Mouse (Mus musculus) B cell, adult 62 days (primary cell): ENCODE results near the gene Mrpl45. TPM values are rescaled to one million over a fixed set of nuclear protein-coding genes. Genes with fewer than 3 reads are reported as not detected.

Experiments
- total RNA-seq: library from RNA; stranded (reverse); gene quantifications from 4 replicates; pipeline ENCODE4 v1.2.4, GENCODE M21; 2023

The Mrpl45 gene
- 15.7 to 18.3 TPM (median 16.7 TPM) in 4 replicates for total RNA-seq

GRCm38 (mm10) chr11:97315504-97316503 lies at the start of gene Mrpl45:
Gene Mrpl45, plus strand, starts transcription at chr11:97315716.

GRCm38 (mm10) chr11:97280216-97280861 lies 35.2 kb upstream of the Mrpl45 start, which contains the start of gene Npepps:
Gene Npepps, minus strand, starts transcription at chr11:97280638.

GRCm38 (mm10) chr11:97352027-97352684 lies 36.6 kb downstream of the Mrpl45 start, which contains the start of gene Gpr179:
Gene Gpr179, minus strand, starts transcription at chr11:97352077.

GRCm38 (mm10) chr11:97361948-97362648 lies 46.6 kb downstream of the Mrpl45 start, which contains the start of gene Socs7:
Gene Socs7, plus strand, starts transcription at chr11:97362551.

Other genes with a start within 250 kb of the Mrpl45 start
- gene Tbx21, start 200.4 kb upstream of the Mrpl45 start, total RNA-seq = 2.2 to 3.2 TPM (median 2.8 TPM) in 4 replicates
- 0.43 to 1.5 TPM (median 0.78 TPM) in 4 replicates for gene Tbkbp1, start 164.2 kb upstream of the Mrpl45 start, total RNA-seq
- 127 to 138 TPM (median 131 TPM) in 4 replicates for gene Kpnb1, start 127.8 kb upstream of the Mrpl45 start, total RNA-seq
- gene Npepps, start 35.1 kb upstream of the Mrpl45 start, total RNA-seq = 56.4 to 68.3 TPM (median 60.4 TPM) in 4 replicates
- 0.17 TPM in 1 of 4 replicates, not detected in the others for gene Gpr179, start 36.4 kb downstream of the Mrpl45 start, total RNA-seq
- 18.9 to 24.6 TPM (median 22.4 TPM) in 4 replicates for gene Socs7, start 46.8 kb downstream of the Mrpl45 start, total RNA-seq
- gene Arhgap23, start 99.8 kb downstream of the Mrpl45 start, total RNA-seq = 0.27 to 0.75 TPM (median 0.46 TPM) in 4 replicates
- gene 4933428G20Rik, start 184.6 kb downstream of the Mrpl45 start, total RNA-seq = not detected in 4 replicates